Mouse (Mus musculus) layer of hippocampus, adult 11-12 months (tissue): Measurements from ENCODE around the gene Itgal.
"Not testable (repeated sequence)": the region's sequence is repeated elsewhere in the genome, so short reads cannot be mapped to it uniquely, and the experiment has no call there.

Experiments
- DNase-seq: peaks from one replicate; pipeline ENCODE4 v3.0.0; 2022; ENCODE audit warnings: low spot score

The Itgal gene

DNA sequence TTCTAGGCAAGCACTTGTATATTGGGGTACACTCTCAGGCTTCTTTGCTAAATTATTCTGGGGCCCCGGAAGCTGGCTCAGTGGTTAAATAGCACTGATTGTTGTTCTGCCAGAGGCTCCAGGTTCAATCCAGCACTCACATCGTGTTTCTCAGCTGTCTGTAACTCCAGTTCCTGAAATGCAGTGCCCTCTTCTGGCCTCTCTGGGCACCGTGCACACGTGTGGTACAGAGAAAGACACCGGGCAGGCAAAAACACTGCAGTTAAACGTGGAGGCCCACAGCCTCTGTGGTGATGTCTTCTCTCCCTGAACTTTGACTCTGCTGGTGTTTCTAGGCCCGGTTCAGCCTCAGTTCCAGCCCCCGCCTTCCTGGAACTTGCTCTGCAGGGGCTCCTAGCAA lies 17.7 kb upstream of the Itgal start:
- peak; percentile 20 for DNase-seq

DNA sequence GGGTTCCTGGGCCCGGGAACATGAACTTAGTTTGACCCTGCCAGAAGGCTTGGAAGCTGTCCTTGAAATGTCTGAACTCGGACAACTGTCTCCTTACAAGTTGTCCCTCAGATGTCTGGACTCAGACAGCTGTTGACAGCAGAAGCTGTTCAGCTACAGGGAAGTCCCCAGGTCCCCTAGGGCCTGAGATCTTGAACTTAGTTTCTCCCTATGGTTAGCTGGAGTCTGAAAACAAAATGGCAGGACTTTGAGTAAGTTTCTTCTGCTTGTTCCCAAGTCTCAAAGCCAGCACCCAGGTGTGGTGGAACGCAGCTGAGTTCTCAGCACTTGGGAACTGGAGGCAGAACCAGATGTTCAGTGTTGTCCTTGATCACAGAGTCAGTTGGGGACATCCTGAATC lies 16.0 kb upstream of the Itgal start:
- DNase-seq = no peak

DNA sequence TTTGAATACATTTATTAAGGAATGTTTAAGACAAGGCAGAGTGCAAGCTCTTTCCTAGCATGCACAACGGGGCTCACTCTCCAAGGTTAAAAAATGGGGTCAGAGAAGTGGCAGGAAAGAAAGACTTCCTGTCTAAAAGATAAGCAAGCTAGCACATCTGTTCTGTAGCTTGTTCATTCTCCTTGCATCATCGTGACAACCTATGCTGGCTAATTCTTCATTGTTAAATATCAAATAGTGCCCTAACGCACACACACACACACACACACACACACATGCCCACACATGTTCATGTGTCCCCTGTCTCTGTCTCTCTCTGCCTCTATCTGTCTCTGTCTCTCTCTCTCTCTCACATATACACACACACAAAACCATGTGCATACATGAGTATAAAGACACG lies 14.9 kb upstream of the Itgal start:
- no peak for DNase-seq

DNA sequence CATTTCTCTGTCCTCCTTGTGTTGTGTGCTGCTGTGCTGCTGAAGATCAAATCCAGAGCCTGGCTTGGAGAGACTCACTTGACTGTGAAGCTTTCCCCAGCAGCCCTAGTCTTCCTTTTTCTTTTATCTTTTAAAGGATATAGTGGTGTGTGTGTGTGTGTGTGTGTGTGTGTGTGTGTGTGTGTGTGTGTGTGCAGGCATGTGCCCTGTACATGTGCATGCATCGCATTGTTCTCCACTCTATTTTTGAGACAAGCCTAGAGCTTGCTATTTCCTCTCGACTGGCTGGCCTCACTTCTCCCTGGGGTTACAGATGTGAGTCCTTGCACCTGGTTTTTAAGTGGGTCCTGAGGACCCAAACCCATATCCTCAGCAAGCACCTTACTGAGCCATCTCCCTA lies 13.9 kb upstream of the Itgal start:
- DNase-seq = no peak

DNA sequence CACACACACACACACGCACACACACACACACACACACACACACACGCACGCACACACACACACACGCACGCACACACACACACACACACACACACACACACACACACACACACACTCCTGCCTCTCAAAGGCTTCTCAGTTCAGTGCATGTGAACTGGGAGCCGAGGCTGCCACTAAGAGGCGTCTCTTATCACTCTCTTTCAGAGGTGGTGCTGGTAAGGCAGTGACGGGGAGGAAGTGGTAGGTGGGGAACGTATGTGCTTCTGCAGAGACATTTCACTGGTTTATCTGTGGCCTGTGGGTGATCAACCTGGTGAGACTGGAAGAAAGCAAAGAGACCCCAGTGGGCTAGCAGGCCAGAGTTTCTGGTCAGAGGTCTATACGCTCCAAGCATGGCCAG lies 10.9 kb upstream of the Itgal start:
- DNase-seq = no peak

DNA sequence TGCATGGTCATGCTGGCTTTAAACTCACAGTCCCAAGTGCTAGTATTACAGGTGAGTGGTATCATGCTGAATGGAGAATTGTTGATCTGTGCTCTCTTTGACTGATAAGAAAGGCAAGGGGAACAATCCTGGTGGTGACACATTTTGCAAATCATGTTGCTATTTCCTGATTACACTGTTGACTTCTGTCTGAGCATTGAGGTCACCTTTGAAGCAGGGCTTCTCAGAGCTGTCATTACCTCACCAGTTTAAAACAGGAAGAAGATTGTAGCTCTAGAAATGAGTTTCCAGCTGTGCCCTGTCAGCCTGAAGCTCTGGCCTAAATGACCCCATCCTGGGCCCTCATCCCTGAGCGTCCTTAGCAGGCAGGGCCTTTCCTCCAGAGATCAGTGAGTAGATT lies 8.1 kb upstream of the Itgal start:
- DNase-seq = no peak

DNA sequence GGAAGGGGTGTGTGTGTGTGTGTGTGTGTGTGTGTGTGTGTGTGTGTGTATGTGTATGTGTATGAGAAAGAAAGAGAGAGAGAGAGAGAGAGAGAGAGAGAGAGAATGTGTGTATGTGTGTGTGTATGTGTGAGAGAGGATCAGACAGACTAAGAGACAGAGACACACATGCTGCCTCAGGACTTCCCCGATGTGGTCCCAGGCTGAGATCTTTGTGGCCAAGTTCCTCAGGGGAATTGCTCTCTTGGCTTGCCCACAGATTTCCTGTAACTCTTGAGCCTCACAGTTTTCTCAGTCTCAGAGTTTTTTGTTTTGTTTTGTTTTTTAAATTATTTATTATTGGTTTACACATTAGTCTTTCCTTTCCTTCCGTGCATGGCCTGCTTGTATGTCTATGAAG lies 6.8 kb upstream of the Itgal start:
- DNase-seq = no peak

DNA sequence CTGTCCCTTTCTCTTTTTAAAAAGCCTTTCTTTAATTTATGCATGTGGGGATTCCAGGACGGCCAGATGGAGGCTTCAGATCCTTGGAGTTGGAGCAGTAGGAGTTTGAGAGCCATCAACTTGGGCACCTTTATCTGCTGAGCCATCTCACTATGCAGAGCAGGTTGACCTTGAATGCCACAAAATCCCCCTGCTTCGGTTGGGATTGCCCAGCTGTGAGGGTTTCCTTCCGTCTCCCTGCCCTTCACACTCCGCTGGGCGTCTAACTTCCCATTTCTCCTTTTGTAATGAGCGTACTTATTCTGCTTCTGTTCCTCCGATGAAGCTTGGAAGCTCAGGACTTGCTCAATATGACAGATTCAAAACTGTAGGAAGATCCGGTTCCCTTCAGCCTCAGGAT lies 5.9 kb upstream of the Itgal start:
- no peak for DNase-seq

DNA sequence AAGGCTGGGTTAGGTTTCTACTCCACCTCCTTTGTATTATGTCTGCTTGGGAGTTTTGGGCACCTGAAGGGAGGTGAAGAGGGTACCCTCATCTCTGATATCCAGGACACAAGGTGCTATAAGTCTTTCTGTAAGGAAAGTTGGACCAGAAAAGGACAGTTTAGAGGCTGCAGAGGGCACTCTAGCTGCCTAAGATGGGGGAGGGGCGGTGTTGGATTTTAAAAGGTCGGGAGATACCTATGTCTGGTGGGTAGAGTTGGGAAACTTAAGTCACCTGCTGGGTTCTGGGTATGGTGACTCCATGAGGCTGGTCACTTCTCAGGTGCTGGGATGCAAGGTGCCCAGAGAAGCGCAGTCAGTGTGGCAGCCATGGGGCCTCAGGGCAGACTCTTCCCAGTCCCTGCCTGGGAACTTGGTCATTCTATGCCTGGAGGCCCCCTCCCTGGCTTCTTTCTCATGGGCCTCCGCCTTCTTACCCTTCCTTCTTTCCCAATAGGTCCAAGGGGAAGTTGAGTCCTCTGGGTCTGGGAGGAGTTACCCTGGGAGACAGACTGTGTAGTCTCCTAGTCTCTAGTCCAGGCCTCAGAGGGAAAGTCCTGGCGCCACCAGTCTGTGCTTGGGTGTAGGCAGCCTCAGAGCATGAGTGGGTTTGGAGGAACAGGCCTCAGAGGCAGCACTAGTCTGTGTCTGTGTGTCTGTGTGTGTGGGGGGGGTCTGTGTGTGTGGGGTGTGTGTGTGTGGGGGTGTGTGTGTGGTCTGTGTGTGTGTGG lies 911 bp downstream of the Itgal start:
- no peak for DNase-seq

DNA sequence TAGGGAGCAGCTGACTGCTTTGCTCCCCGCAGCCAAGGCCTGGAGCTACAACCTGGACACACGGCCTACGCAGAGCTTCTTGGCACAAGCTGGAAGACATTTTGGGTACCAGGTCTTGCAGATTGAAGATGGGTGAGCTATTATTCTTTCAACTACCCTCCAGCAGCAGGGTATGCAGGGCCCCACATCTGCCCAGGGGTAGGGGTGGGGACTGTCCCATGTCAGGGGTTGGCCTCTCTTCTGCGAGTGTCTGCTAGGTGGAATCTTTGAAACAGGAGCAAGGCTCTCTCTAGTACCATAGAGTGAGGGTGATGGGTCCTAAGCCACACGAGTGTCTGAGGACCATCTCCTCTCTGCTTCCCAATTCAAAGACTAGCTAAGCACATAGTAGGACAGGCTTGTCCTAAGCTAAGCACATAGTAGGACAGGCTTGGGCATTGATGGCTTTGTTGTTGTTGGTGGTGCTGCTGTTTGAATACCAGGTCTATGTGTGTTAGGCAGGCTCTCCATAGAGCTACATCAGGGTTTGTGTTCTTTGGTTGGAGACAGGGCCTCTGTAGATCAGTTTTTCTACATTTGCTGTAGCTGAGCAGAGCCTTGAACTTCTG lies 1.6 kb downstream of the Itgal start:
- no peak for DNase-seq

DNA sequence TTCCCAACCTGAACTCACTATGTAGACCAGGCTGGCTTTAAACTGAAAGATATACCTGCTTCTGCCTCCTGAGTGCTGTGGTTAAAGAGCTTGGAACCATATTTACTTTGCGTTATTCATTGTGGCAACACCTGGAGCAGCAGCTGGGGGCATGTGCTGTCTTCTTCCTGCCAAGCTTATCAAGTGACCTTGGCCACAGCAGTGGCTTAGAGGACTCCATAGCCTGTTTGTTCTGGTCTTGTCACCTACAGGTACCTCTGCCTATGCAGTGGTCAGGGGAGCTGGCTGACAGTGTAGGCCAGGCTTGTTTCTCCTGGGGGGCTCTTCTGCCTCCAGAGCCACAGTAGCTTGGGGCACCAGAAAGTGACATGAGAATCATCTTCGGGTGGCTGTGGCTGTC lies 12.4 kb downstream of the Itgal start:
- no peak for DNase-seq

DNA sequence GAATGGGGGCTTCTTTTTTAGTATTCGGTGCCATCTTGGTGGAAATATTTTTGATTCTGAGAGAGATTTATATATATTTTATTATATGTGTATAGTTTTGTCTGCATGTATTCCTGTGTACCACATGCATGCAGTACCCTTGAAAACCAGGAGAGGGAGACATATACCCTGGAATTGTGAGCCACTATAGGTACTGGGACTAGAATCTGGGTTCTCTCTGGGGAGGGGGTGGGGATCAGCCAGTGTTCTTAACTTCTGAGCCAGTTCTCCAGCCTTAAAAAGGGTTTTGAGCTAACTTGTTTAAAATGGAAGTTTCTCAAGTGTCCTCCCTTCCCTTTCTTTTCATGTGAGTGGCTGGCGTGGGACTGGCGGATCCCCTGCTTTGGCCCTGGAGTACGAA lies 12.8 kb downstream of the Itgal start:
- DNase-seq = peak; percentile 80

DNA sequence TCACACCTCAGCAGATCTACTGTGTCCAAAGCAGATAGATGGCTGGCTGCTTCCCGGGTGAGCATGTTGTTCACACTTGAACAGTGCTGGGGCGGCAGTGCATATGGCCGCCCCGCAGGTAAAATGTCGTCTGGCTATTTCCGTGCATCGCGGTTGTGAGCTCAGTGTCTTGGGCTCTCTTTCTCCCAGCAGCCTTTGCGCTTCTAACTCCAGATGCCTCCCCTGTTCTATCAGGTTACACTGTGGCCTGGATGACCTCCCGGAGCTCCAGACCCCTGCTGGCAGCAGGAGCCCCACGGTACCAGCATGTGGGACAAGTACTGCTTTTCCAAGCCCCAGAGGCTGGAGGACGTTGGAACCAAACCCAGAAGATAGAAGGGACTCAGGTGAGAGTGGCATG lies 13.9 kb downstream of the Itgal start:
- DNase-seq = no peak

DNA sequence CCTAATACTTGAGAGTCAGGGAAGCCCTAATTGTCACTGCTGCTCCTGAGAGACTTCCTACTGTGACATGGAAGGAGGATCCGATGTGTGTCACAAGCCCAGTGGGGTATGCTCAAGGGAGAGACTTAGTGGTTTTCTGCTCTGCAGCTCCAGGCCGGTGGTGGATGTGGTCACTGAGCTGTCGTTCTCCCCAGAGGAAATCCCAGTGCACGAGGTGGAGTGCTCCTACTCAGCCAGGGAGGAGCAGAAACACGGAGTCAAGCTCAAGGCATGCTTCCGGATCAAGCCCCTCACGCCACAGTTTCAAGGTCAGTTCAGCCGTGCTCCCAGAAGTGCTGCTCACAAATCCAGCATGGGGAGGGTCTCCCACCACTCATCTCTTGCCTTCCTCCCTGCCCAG lies 17.9 kb downstream of the Itgal start:
- no peak for DNase-seq

DNA sequence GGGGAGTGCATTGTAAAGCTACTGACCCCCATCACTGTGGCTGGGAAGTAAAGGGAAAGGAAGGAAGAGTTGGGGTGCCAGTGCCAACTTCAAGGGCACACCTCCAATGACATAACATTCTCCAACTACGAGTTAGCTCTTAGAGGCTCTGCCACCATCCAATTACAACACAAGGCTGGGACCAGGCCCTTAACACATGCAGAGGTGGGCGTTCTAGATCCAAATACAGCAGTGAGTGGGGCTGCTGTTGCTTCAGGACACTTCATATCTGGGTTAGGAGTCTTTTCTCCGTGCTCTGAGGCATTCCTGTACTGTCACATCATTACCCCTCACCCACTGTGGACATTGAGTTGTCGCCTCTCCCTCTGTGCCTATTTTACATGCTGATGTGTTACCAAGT lies 25.0 kb downstream of the Itgal start:
- no peak for DNase-seq

DNA sequence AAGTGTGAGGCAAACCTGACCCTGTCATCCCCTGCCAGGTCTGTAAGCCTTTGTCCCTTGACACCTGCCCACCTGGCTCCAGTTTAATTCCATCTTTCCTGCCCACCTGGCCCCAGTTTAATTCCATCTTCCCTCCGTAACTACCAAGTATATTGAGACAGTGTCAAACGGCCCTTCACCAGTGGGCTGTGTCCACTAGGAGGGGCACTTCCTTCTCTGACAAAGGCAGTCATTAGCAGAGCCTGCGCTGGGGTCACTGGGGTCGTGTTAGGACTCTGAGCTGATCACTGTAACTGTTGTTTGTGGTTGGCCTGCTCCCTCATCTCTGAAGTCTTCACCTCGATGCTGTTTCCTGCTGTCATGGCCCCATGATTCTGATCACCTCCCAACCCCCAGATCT lies 26.0 kb downstream of the Itgal start:
- DNase-seq = no peak

DNA sequence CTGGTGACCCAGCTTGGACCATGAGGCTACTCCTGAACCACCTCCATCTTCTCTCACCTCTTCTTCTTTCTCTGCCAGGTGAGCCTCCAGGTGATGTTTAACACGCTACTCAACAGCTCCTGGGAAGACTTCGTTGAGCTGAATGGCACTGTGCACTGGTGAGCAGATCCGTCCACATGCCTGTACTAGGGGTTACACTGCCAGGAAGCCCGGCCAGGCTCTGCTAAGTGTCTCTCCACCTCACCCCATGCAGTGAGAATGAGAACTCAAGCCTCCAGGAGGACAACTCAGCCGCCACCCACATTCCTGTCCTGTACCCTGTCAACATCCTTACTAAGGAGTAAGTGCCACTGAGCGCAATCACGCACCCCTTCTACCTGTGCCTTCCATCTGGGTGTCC lies 28.9 kb downstream of the Itgal start:
- no peak for DNase-seq

DNA sequence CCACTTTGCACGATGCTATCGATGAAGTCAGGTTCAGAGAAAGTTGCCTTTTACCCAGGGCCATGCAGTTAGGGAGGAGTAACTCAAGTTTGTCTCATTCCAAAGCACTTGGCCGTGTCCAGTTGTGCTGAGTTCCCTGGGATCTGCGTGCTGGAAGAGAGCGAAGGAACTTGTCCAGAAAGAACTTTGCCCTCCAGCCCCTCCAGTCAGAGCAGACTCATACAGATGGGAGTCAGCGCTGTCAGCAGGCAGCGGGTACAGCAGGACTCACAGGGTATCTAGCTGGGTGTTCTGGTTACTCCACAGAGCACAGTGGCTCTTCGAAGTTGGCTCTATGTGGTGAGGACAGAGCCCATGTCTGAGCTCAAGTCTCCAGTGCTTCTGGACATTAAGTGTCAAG lies 29.5 kb downstream of the Itgal start:
- DNase-seq = no peak

DNA sequence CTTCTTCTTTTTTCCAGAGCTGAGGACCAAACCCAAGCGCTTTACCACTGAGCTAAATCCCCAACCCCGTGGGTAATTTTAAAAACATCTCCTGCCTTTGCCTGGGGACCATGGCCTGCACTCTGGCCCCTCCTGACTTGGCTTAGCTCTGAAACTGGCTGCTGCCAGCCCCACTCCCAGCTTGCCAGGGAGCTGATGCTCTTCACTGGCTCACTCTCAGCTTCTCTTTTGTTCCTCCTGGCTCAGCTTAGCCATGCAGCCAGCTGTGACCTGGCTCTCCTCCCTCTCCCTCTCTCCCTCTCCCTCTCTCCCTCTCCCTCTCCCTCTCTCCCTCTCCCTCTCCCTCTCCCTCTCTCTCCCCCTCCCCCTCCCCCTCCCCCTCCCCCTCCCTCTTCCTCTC lies 30.6 kb downstream of the Itgal start:
- DNase-seq = peak; percentile 44

DNA sequence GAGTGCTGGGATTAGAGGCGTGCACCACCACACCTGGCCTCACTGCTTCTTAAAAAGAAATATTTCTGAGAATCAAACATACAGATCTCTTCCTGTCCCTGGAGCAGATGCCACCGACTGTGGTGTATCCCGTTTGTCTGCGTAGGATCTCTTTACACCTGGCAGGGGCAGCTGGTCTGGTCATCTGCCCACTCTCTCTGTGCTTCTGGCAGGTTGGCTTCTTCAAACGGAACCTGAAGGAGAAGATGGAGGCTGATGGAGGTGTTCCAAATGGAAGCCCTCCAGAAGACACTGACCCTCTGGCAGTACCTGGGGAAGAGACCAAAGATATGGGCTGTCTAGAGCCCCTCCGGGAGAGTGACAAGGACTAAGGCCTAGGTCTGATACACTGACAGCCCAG lies 37.2 kb downstream of the Itgal start:
- DNase-seq = no peak

DNA sequence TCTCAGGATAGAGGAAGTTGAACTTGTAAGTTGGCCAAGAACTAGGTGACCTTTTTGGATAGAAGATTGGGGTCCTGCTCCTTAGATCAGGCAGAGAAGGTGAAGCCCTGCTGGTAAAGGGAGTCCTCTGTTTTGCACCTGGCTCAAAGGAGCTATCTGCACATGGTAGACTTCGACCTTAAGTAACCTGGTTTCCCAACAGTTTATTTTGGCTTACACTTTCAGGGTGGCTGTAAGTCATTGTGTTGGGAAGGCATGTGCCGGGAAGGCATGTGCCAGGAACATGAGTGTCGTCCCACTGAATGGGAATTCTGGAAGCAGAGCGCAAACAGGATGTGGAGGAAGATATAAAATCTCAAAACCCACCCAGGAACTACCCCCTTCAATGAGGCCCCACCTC lies 39.5 kb downstream of the Itgal start:
- no peak for DNase-seq

DNA sequence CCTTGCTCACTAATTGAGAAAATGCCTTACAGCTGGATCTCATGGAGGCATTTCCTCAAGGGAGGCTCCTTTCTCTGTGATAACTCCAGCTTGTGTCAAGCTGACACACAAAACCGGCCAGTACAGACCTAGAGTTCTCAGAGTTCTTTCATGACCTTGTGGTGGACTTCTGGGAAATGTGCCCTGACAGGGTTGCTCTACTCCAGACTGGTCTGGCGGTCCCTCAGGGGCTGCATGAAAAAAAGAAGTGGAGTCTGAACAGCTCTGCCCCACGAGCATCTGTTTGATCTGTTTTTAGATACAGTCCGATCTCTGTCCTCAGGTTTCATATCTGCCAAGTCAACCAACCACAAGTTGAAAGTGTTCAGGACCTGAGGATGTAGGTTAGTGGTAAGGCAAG lies 41.6 kb downstream of the Itgal start:
- no peak for DNase-seq

DNA sequence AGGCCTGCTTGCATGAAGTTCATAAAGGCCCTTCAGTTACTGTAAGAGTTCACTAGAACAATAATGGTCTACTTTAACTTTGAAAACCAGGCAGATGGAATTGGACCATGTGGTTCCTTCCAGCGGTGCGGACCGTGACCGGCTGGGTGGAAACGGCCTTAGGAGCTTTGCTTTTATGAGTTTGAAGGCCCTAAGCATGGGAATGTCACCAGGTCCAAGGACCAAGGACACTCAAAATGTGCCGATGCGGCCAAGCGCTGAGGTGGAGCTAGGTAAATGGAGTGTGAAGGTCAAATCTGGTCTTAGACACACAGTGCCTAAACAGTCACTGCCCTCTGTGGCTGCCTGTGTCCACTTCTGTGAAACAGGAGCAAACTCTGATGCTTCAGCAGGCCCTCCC lies 45.3 kb downstream of the Itgal start:
- no peak for DNase-seq

DNA sequence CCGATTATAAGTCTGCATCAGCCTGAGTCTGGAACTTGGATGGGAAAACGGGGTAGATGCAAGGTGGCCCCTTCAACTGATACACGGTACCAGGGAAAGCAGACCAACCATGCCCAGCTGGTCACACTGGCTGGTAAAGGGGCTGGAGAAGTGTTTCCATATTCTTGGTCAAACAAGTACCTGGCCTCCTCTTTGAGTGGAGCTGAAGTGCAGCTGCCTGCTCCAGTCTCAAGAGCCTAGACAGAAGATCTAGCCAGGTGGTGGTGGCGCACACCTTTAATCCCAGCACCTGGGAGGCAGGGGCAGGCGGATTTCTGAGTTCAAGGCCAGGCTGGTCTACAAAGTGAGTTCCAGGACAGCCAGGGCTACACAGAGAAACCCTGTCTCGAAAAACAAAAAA lies 45.8 kb downstream of the Itgal start:
- DNase-seq = not testable (repeated sequence)
